Mouse (Mus musculus) midbrain, embryonic 16.5 days (tissue): Measurements from ENCODE around the gene Fkbp7. TPM values are rescaled to one million over a fixed set of nuclear protein-coding genes. Genes with fewer than 3 reads are reported as not detected.

Experiments
- ATAC-seq: fragments of 200-750 bp; cut with Nextera tagmentation; 2 replicates; pipeline ENCODE4 v1.8.0; 2017; ENCODE audit warnings: moderate TSS enrichment
- H3K27ac ChIP-seq: fragments of 300-500 bp; sonication (generic); 2 replicates; pipeline ENCODE4 v1.5.1; 2014; ENCODE audit warnings: mild to moderate bottlenecking, low read length, mixed read lengths
- H3K27me3 ChIP-seq: fragments of 300-500 bp; sonication (generic); 2 replicates; pipeline ENCODE4 v1.6.1; 2014; ENCODE audit warnings: low read depth, low read length, mixed read lengths; ENCODE audit not compliant: control insufficient read depth, insufficient read depth
- H3K36me3 ChIP-seq: fragments of 300-500 bp; sonication (generic); 2 replicates; pipeline ENCODE4 v1.6.1; 2014; ENCODE audit warnings: mild to moderate bottlenecking, low read length, moderate library complexity, mixed read lengths; ENCODE audit not compliant: control insufficient read depth, insufficient read depth
- H3K4me1 ChIP-seq: fragments of 300-500 bp; sonication (generic); 2 replicates; pipeline ENCODE4 v1.6.1; 2014; ENCODE audit warnings: mild to moderate bottlenecking, low read length, mixed read lengths; ENCODE audit not compliant: control insufficient read depth, insufficient read depth
- H3K4me2 ChIP-seq: fragments of 300-500 bp; sonication (generic); 2 replicates; pipeline ENCODE4 v1.6.1; 2014; ENCODE audit warnings: mild to moderate bottlenecking, low read length, mixed read lengths
- H3K4me3 ChIP-seq: fragments of 300-500 bp; sonication (generic); 2 replicates; pipeline ENCODE4 v1.5.1; 2014; ENCODE audit warnings: low read depth, mild to moderate bottlenecking, low read length, moderate library complexity, mixed read lengths
- H3K9ac ChIP-seq: fragments of 300-500 bp; sonication (generic); 2 replicates; pipeline ENCODE4 v1.6.1; 2014; ENCODE audit warnings: low read depth, low read length, mixed read lengths
- H3K9me3 ChIP-seq: fragments of 300-500 bp; sonication (generic); replicated peaks from 2 replicates; pipeline ENCODE4 v1.6.1; 2014; ENCODE audit warnings: mild to moderate bottlenecking, low read length, mixed read lengths; ENCODE audit not compliant: control insufficient read depth, poor library complexity, severe bottlenecking
- WGBS: fragments of 180-500 bp; shearing (Covaris S2); extraction: QIAGEN DNeasy Blood & Tissue Kit; methylation state at CpG from one replicate; pipeline ENCODE4 v1.1.7; 2014; 5-methylcytosine and 5-hydroxymethylcytosine counted together
- polyA plus RNA-seq: library from polyadenylated mRNA; unstranded; fragments of >200 nt; fragmentation: Nextera tagmentation; extraction: Ambion mirVana; gene quantifications from 2 replicates; pipeline ENCODE4 v1.2.1, GENCODE M21; 2015

Fkbp7 gene
- polyA plus RNA-seq, 1 experiment from 2014 or later, result 11.8 TPM

- Histone ChIP-seq H3K4me2 (peak within 1 kb of the TSS; percentile 67), H3K36me3 (no peaks in the 10 kb centered on the region), H3K4me1 (peaks cover 25% of the 10 kb centered on the region), H3K27ac (peak within 1 kb of the TSS; percentile 81), H3K9ac (peak within 1 kb of the TSS; percentile 81), H3K4me3 (peak within 1 kb of the TSS; percentile 73), H3K9me3 (no peaks in the 10 kb centered on the region), H3K27me3 (no peaks in the 10 kb centered on the region)
- WGBS, result 5% methylated on average over 39 of the region's 52 CpGs
- peak; percentile 81 for ATAC-seq
Measured at GRCm38 (mm10) chr2:76674725-76675427, 2.0 kb upstream of the Fkbp7 start, which contains the start of gene Plekha3. TSS of gene Plekha3 (plus strand) at chr2:76675281.

- peak overlapping the region; percentile 66 for H3K27ac ChIP-seq
Measured at GRCm38 (mm10) chr2:76673472-76674081, 661 bp upstream of the Fkbp7 start.

GRCm38 (mm10) chr2:76672134-76672745, 676 bp downstream of the Fkbp7 start:
- WGBS, result 43% methylated on average over 9 of the region's 9 CpGs
- H3K4me2 ChIP-seq, result peak overlapping the region; percentile 57
- ATAC-seq, result no peak
- no peaks in the 10 kb centered on the region for H3K9me3 ChIP-seq
- peak overlapping the region; percentile 34 for H3K4me3 ChIP-seq
- peak overlapping the region; percentile 56 for H3K9ac ChIP-seq
- H3K27me3 ChIP-seq, result no peaks in the 10 kb centered on the region
- H3K4me1 ChIP-seq, result peaks cover 25% of the 10 kb centered on the region
- H3K36me3 ChIP-seq, result no peaks in the 10 kb centered on the region
- H3K27ac ChIP-seq, result peak overlapping the region; percentile 66

More at GRCm38 (mm10) chr2:76673472-76674081, 661 bp upstream of the Fkbp7 start:
- Histone ChIP-seq H3K27me3 (no peaks in the 10 kb centered on the region), H3K36me3 (no peaks in the 10 kb centered on the region), H3K9ac (peak overlapping the region; percentile 56; the same call in 1 of the 2 replicates), H3K4me3 (peak overlapping the region; percentile 34), H3K4me1 (peaks cover 25% of the 10 kb centered on the region), H3K4me2 (peak overlapping the region; percentile 57), H3K9me3 (no peaks in the 10 kb centered on the region)
- no peak; the same call in 1 of the 2 replicates for ATAC-seq
- WGBS, result 37% methylated on average over 7 of the region's 7 CpGs

GRCm38 (mm10) chr2:76671641-76672040, 1.3 kb downstream of the Fkbp7 start:
- peaks cover 22% of the 10 kb centered on the region for H3K4me1 ChIP-seq
- no peaks in the 10 kb centered on the region for H3K9me3 ChIP-seq
- no peak overlapping the region for H3K27ac ChIP-seq
- no peak for ATAC-seq
- H3K4me3 ChIP-seq, result 0 out of 2 replicates have a peak overlapping the region, but pooled peaks have one; percentile 34
- H3K9ac ChIP-seq, result peak overlapping the region; percentile 56; the same call in 1 of the 2 replicates
- H3K36me3 ChIP-seq, result no peaks in the 10 kb centered on the region
- WGBS, result 80% methylated on average over 6 of the region's 6 CpGs
- no peaks in the 10 kb centered on the region for H3K27me3 ChIP-seq
- H3K4me2 ChIP-seq, result peak overlapping the region; percentile 57

- no peak overlapping the region for H3K4me3 ChIP-seq
- ATAC-seq, result no peak
- H3K4me2 ChIP-seq, result no peak overlapping the region
- peaks cover 4% of the 10 kb centered on the region; the same call in 1 of the 2 replicates for H3K36me3 ChIP-seq
- 83% methylated on average over 5 of the region's 5 CpGs for WGBS
- no peak overlapping the region for H3K27ac ChIP-seq
- H3K9ac ChIP-seq, result no peak overlapping the region
- H3K27me3 ChIP-seq, result no peaks in the 10 kb centered on the region
- peaks cover 7% of the 10 kb centered on the region for H3K4me1 ChIP-seq
- no peaks in the 10 kb centered on the region for H3K9me3 ChIP-seq
Measured at GRCm38 (mm10) chr2:76667200-76667599, 5.7 kb downstream of the Fkbp7 start.

GRCm38 (mm10) chr2:76665531-76665930, 7.4 kb downstream of the Fkbp7 start:
- ATAC-seq, result no peak
- H3K9me3 ChIP-seq, result no peaks in the 10 kb centered on the region
- H3K36me3 ChIP-seq, result peaks cover 4% of the 10 kb centered on the region; the same call in 1 of the 2 replicates
- no peaks in the 10 kb centered on the region for H3K27me3 ChIP-seq
- no peaks in the 10 kb centered on the region for H3K4me1 ChIP-seq
- H3K4me3 ChIP-seq, result no peak overlapping the region
- H3K4me2 ChIP-seq, result no peak overlapping the region
- no peak overlapping the region for H3K9ac ChIP-seq
- WGBS, result 96% methylated on average over 7 of the region's 7 CpGs
- no peak overlapping the region for H3K27ac ChIP-seq

- no peak for ATAC-seq
- no peaks in the 10 kb centered on the region for H3K4me1 ChIP-seq
- no peaks in the 10 kb centered on the region for H3K9me3 ChIP-seq
- 42% methylated on average over 7 of the region's 8 CpGs for WGBS
- no peaks in the 10 kb centered on the region for H3K27me3 ChIP-seq
- no peak overlapping the region for H3K9ac ChIP-seq
- H3K4me2 ChIP-seq, result no peak overlapping the region
- H3K27ac ChIP-seq, result no peak overlapping the region
- H3K4me3 ChIP-seq, result no peak overlapping the region
- no peaks in the 10 kb centered on the region; the same call in 1 of the 2 replicates for H3K36me3 ChIP-seq
Measured at GRCm38 (mm10) chr2:76659419-76659818, 13.5 kb downstream of the Fkbp7 start.

GRCm38 (mm10) chr2:76658551-76658950, 14.4 kb downstream of the Fkbp7 start:
- 85% methylated on average over 13 of the region's 13 CpGs for WGBS
- no peaks in the 10 kb centered on the region for H3K4me1 ChIP-seq
- H3K27ac ChIP-seq, result no peak overlapping the region
- no peaks in the 10 kb centered on the region for H3K27me3 ChIP-seq
- H3K9ac ChIP-seq, result no peak overlapping the region
- no peaks in the 10 kb centered on the region for H3K36me3 ChIP-seq
- no peaks in the 10 kb centered on the region for H3K9me3 ChIP-seq
- H3K4me2 ChIP-seq, result no peak overlapping the region
- ATAC-seq, result no peak
- H3K4me3 ChIP-seq, result no peak overlapping the region

- Histone ChIP-seq H3K4me3 (no peak overlapping the region), H3K9ac (no peak overlapping the region), H3K27ac (no peak overlapping the region), H3K4me2 (no peak overlapping the region), H3K4me1 (no peaks in the 10 kb centered on the region), H3K27me3 (no peaks in the 10 kb centered on the region), H3K36me3 (no peaks in the 10 kb centered on the region), H3K9me3 (no peaks in the 10 kb centered on the region)
- 6% methylated on average over 1 of the region's 1 CpGs for WGBS
- ATAC-seq, result no peak
Measured at GRCm38 (mm10) chr2:76655982-76656381, 16.9 kb downstream of the Fkbp7 start.
